Mouse (Mus musculus) erythroid progenitor cell, adult 5-6 weeks (primary cell): ENCODE results near the gene Ppp1r11. TPM values are rescaled to one million over a fixed set of nuclear protein-coding genes. Genes with fewer than 3 reads are reported as not detected.
A peak's percentile ranks its signal among the peaks of the same experiment; 100 is the strongest.

Source experiments
- ATAC-seq: replicated peaks from 2 replicates; pipeline ENCODE4 v1.8.0; 2016; ENCODE audit warnings: moderate number of reproducible peaks, mild to moderate bottlenecking, moderate TSS enrichment, inconsistent platforms; ENCODE audit not compliant: poor library complexity, low FRiP score, severe bottlenecking
- total RNA-seq, 2 experiments: library from RNA; stranded (forward) in 1 of 2; stranded (reverse) in 1 of 2; fragments of 150-400 nt in 1 of 2; fragments of 186-747, 209-891 nt in 1 of 2; gene quantifications; 2 replicates each; pipeline versions ENCODE4 v1.2.3 to v1.2.4; 2015 to 2017; ENCODE audit warnings: low replicate concordance in 2 of 2

Gene Ppp1r11
- total RNA-seq, 2 experiments from 2014 or later, result 10.8 to 24.3 TPM

- ATAC-seq, result no peak
Measured at GRCm38 (mm10) chr17:36927496-36928120, 23.9 kb downstream of the Ppp1r11 start.

DNA sequence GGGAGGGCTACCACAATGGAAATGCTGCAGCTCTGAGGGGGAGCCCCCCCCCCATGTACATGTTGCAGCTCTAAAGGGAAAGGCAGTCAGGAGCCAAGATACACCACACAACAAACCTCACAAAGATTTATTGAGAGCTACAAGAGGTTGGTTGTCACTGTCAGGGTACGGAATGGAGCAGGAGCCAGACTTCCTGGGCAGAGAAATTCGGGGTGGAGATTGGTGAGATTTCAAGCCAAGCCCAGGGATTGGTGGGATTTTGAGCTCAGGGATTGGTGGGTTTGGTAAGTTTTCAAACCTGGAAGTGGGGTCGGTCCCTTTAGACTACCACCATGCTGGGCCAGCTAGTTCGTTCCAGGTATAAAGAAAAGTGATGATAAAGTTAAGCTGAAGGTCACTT lies 28.1 kb downstream of the Ppp1r11 start:
- ATAC-seq, result no peak

DNA sequence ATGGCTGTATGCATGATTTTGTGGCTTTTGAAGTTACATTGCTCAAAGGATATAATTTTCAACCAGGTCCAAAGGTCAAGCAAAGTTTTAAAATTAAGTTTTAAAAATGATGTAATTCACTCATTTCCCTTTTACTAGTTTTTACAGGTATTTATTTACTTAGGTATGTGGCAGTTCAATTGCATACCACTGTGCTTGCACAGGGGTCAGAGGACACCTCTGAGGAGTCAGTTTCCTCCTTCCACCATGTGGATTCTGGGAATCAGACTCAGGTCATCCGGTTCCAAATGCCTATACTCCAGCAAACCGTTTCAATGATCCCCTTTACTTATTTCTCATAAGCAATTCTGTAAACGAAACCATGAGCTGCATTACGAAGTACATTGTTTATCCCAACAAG lies 28.8 kb downstream of the Ppp1r11 start:
- ATAC-seq, result no peak

DNA sequence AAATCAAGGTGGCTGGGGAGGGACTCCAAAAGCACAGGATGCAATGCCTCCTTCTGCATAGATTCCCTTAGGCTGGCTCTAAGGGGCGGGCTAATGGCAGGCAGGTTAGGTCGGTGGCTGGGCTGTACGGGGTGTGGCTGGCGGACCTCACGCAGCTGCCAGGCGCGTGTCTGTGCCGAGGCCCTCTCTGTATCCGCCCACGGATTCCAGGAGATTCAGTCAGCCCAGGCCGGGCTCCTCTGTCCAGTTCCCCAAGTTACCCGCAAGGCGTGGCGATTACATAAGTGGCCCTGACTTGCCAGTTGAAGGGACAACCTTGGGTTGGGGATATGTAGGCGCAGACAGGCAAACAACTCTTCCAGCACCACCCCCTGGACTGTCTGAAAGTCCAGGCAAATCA lies 31.3 kb downstream of the Ppp1r11 start:
- ATAC-seq, result 0 out of 2 replicates have a peak, but pooled peaks have one; percentile 28

GRCm38 (mm10) chr17:36915076-36915475 lies 36.5 kb downstream of the Ppp1r11 start:
- ATAC-seq, result peak; percentile 55

- ATAC-seq, result peak; percentile 70
Measured at GRCm38 (mm10) chr17:36914108-36914507, 37.4 kb downstream of the Ppp1r11 start.

GRCm38 (mm10) chr17:36912031-36912430 lies 39.5 kb downstream of the Ppp1r11 start:
- ATAC-seq, result no peak

DNA sequence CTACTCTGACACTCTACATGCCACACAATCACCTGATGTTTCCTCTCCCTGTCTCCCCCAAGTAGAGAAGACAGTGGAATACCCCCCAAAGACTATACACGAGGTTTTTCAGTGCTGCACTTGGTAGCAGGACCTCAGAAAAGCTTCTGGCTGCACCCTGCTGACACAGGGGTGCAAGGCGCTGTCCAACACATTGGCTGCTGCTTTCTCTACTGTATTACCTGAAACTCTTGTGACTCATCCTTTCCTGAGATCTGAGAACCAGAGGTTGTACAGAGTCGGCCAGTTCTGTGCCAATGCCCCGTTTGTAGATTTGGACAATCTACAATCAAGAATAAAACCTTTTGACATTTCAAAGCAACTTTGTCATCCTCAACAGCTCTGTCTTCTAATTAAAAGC lies 41.7 kb downstream of the Ppp1r11 start:
- no peak for ATAC-seq

- no peak for ATAC-seq
Measured at GRCm38 (mm10) chr17:36908235-36908634, 43.3 kb downstream of the Ppp1r11 start.

- no peak for ATAC-seq
Measured at GRCm38 (mm10) chr17:36903651-36904050, 47.9 kb downstream of the Ppp1r11 start.

DNA sequence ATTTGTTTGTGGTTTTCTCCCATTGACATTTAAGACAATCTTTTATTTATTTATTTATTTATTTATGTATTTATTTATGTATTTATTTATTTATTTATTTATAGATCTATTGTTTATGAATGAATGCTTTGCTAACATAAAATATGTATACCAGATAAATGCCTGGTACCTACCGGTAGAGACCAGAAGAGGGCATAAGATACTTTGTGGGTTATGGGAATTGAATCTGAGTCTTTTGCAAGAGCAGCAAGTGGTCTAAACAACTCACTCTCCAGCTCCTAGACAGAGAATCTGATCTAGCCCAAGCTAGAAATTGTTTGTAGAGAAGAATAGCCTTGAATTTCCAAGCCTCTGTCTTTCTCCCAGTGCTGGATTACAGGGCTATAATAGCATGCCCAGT lies 50.9 kb downstream of the Ppp1r11 start:
- no peak for ATAC-seq

- ATAC-seq, result no peak
Measured at GRCm38 (mm10) chr17:36900001-36900400, 51.5 kb downstream of the Ppp1r11 start.

GRCm38 (mm10) chr17:36899376-36899775 lies 52.2 kb downstream of the Ppp1r11 start:
- ATAC-seq, result no peak

Other genes starting within 250 kb of the Ppp1r11 start
- not detected in 2 replicates for gene H2-M10.5, start 178.8 kb downstream of the Ppp1r11 start, total RNA-seq (2015; ENCODE audit: low replicate concordance)
- not detected in 2 replicates for gene H2-M10.5, start 178.8 kb downstream of the Ppp1r11 start, total RNA-seq (2017; ENCODE audit: low replicate concordance)
- not detected in 2 replicates for gene H2-M10.6, start 139.6 kb downstream of the Ppp1r11 start, total RNA-seq (2015; ENCODE audit: low replicate concordance)
- gene H2-M10.6, start 139.6 kb downstream of the Ppp1r11 start, total RNA-seq (2017; ENCODE audit: low replicate concordance), result not detected in 2 replicates
- gene Trim26, start 114.6 kb downstream of the Ppp1r11 start, total RNA-seq (2015; ENCODE audit: low replicate concordance), result 41.8 and 46.5 TPM in 2 replicates
- gene Trim26, start 114.6 kb downstream of the Ppp1r11 start, total RNA-seq (2017; ENCODE audit: low replicate concordance), result 13.9 and 15.8 TPM in 2 replicates
- gene Trim15, start 84.5 kb downstream of the Ppp1r11 start, total RNA-seq (2015; ENCODE audit: low replicate concordance), result 2.2 TPM in 1 of 2 replicates, not detected in the other
- 0.51 and 1.4 TPM in 2 replicates for gene Trim15, start 84.5 kb downstream of the Ppp1r11 start, total RNA-seq (2017; ENCODE audit: low replicate concordance)
- gene Trim10, start 82.2 kb downstream of the Ppp1r11 start, total RNA-seq (2015; ENCODE audit: low replicate concordance), result 270 and 287 TPM in 2 replicates
- gene Trim10, start 82.2 kb downstream of the Ppp1r11 start, total RNA-seq (2017; ENCODE audit: low replicate concordance), result 428 and 543 TPM in 2 replicates
- gene Trim40, start 61.6 kb downstream of the Ppp1r11 start, total RNA-seq (2015; ENCODE audit: low replicate concordance), result not detected in 2 replicates
- 1.8 TPM in 1 of 2 replicates, not detected in the other for gene Trim40, start 61.6 kb downstream of the Ppp1r11 start, total RNA-seq (2017; ENCODE audit: low replicate concordance)
- gene Trim31, start 53.6 kb downstream of the Ppp1r11 start, total RNA-seq (2015; ENCODE audit: low replicate concordance), result not detected in 2 replicates
- gene Trim31, start 53.6 kb downstream of the Ppp1r11 start, total RNA-seq (2017; ENCODE audit: low replicate concordance), result not detected in 2 replicates
- not detected in 2 replicates for gene Rnf39, start 8.8 kb downstream of the Ppp1r11 start, total RNA-seq (2015; ENCODE audit: low replicate concordance)
- gene Rnf39, start 8.8 kb downstream of the Ppp1r11 start, total RNA-seq (2017; ENCODE audit: low replicate concordance), result not detected in 2 replicates
- 6.7 and 32.4 TPM in 2 replicates for gene Znrd1, start 6.8 kb upstream of the Ppp1r11 start, total RNA-seq (2015; ENCODE audit: low replicate concordance)
- 4.4 TPM in 1 of 2 replicates, not detected in the other for gene Znrd1, start 6.8 kb upstream of the Ppp1r11 start, total RNA-seq (2017; ENCODE audit: low replicate concordance)
- gene Znrd1as, start 6.9 kb upstream of the Ppp1r11 start, total RNA-seq (2015; ENCODE audit: low replicate concordance), result 9.6 TPM in 1 of 2 replicates, not detected in the other
- 9.8 TPM in 1 of 2 replicates, not detected in the other for gene Znrd1as, start 6.9 kb upstream of the Ppp1r11 start, total RNA-seq (2017; ENCODE audit: low replicate concordance)
- gene 2410137M14Rik, start 29.5 kb upstream of the Ppp1r11 start, total RNA-seq (2015; ENCODE audit: low replicate concordance), result not detected in 2 replicates
- not detected in 2 replicates for gene 2410137M14Rik, start 29.5 kb upstream of the Ppp1r11 start, total RNA-seq (2017; ENCODE audit: low replicate concordance)
- gene H2-M5, start 37.8 kb upstream of the Ppp1r11 start, total RNA-seq (2015; ENCODE audit: low replicate concordance), result not detected in 2 replicates
- gene H2-M5, start 37.8 kb upstream of the Ppp1r11 start, total RNA-seq (2017; ENCODE audit: low replicate concordance), result not detected in 2 replicates
- not detected in 2 replicates for gene Zfp57, start 49.4 kb upstream of the Ppp1r11 start, total RNA-seq (2015; ENCODE audit: low replicate concordance)
- not detected in 2 replicates for gene Zfp57, start 49.4 kb upstream of the Ppp1r11 start, total RNA-seq (2017; ENCODE audit: low replicate concordance)
- gene Mog, start 71.7 kb upstream of the Ppp1r11 start, total RNA-seq (2015; ENCODE audit: low replicate concordance), result not detected in 2 replicates
- not detected in 2 replicates for gene Mog, start 71.7 kb upstream of the Ppp1r11 start, total RNA-seq (2017; ENCODE audit: low replicate concordance)
- 3.8 and 11.5 TPM in 2 replicates for gene Gabbr1, start 94.2 kb upstream of the Ppp1r11 start, total RNA-seq (2015; ENCODE audit: low replicate concordance)
- 0.51 and 1.5 TPM in 2 replicates for gene Gabbr1, start 94.2 kb upstream of the Ppp1r11 start, total RNA-seq (2017; ENCODE audit: low replicate concordance)
- not detected in 2 replicates for gene Olfr90, start 136.8 kb upstream of the Ppp1r11 start, total RNA-seq (2015; ENCODE audit: low replicate concordance)
- not detected in 2 replicates for gene Olfr90, start 136.8 kb upstream of the Ppp1r11 start, total RNA-seq (2017; ENCODE audit: low replicate concordance)
- gene Olfr91, start 146.5 kb upstream of the Ppp1r11 start, total RNA-seq (2015; ENCODE audit: low replicate concordance), result not detected in 2 replicates
- not detected in 2 replicates for gene Olfr91, start 146.5 kb upstream of the Ppp1r11 start, total RNA-seq (2017; ENCODE audit: low replicate concordance)
- gene Olfr92, start 168.3 kb upstream of the Ppp1r11 start, total RNA-seq (2015; ENCODE audit: low replicate concordance), result not detected in 2 replicates
- gene Olfr92, start 168.3 kb upstream of the Ppp1r11 start, total RNA-seq (2017; ENCODE audit: low replicate concordance), result not detected in 2 replicates
- gene Olfr93, start 209.8 kb upstream of the Ppp1r11 start, total RNA-seq (2015; ENCODE audit: low replicate concordance), result not detected in 2 replicates
- gene Olfr93, start 209.8 kb upstream of the Ppp1r11 start, total RNA-seq (2017; ENCODE audit: low replicate concordance), result not detected in 2 replicates
- gene Ubd, start 242.2 kb upstream of the Ppp1r11 start, total RNA-seq (2015; ENCODE audit: low replicate concordance), result 4.0 TPM in 1 of 2 replicates, not detected in the other
- 4.5 and 8.9 TPM in 2 replicates for gene Ubd, start 242.2 kb upstream of the Ppp1r11 start, total RNA-seq (2017; ENCODE audit: low replicate concordance)
- not detected in 2 replicates for gene Olfr94, start 249.3 kb upstream of the Ppp1r11 start, total RNA-seq (2015; ENCODE audit: low replicate concordance)
- gene Olfr94, start 249.3 kb upstream of the Ppp1r11 start, total RNA-seq (2017; ENCODE audit: low replicate concordance), result not detected in 2 replicates